Comparison of ENCODE assay signal across 21 mouse cellular contexts in the genomic region with DNA sequence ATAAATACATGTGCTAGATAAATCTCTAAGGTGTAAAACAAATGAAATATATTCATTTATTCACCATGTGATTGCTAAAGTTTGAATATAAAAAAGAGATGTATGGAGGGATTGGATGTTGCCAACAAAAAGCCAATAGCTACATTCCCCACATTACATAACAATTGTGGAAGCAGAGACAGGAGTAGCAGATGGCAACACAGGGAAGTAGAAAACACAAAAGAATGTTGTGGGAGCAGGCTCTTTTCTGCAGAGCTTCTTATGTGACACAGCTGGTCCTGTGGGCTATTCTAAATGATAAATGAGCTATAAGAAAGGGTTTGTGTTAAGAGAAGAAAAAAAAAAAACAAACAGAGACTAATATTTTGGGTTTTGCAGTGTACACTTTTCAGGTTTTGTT.
"Had no signal": no experiment of that assay in that cellular context is flagged by ENCODE, and none has a peak within 500 bp of the region (broad histone marks: within the 10 kb centered on the region; RNA-seq: fewer than 3 reads in every experiment).

No protein-coding gene starts in this region.

- H3K9ac ChIP-seq: liver, embryonic 13.5 days; midbrain, embryonic 12.5 days; neural tube, embryonic 13.5 days had no signal

- H3K4me1 ChIP-seq: liver, embryonic 13.5 days; midbrain, embryonic 12.5 days; neural tube, embryonic 13.5 days had no signal

- ATAC-seq: inflammation-experienced regulatory T-cells, adult 6 months; intestine, embryonic 16.5 days; midbrain, embryonic 16.5 days had no signal

- H3K4me2 ChIP-seq: liver, embryonic 13.5 days; midbrain, embryonic 12.5 days; neural tube, embryonic 13.5 days had no signal

- H3K4me3 ChIP-seq: left cerebral cortex, adult 2 months; liver, embryonic 13.5 days; midbrain, embryonic 12.5 days; myocyte; neural tube, embryonic 13.5 days had no signal

- H3K9me3 ChIP-seq: liver, embryonic 13.5 days; midbrain, embryonic 12.5 days had no signal

- DNase-seq: kidney, adult 18-20 months; kidney, adult 9 months; kidney, postnatal 14 days; kidney, postnatal 4 days; layer of hippocampus, postnatal 36 days; liver, embryonic 13.5 days; lung, adult 2 months; lung, postnatal 14 days; lung, postnatal 4 days; retina, postnatal 1 day; right cerebral cortex, postnatal 14 days; right cerebral cortex, postnatal 4 days; thymus, postnatal 25 days had no signal

- H3K36me3 ChIP-seq: liver, embryonic 13.5 days; midbrain, embryonic 12.5 days; neural tube, embryonic 13.5 days had no signal

- H3K27ac ChIP-seq: left cerebral cortex, adult 2 months; liver, embryonic 13.5 days; midbrain, embryonic 12.5 days; neural tube, embryonic 13.5 days; stomach, postnatal 0 days had no signal

- H3K27me3 ChIP-seq: liver, embryonic 13.5 days; midbrain, embryonic 12.5 days; neural tube, embryonic 13.5 days had no signal
